Mouse (Mus musculus): ENCODE results near the gene Rad9a.

Gene Rad9a

GRCm38 (mm10) chr19:4145936-4146335 is 55.5 kb downstream of the Rad9a start:
- no peak for DNase-seq (ENCODE audit: low spot score)

Data from testis, postnatal 14 days (tissue).